Comparison of ENCODE assay signal across 8 mouse cellular contexts in the genomic region with DNA sequence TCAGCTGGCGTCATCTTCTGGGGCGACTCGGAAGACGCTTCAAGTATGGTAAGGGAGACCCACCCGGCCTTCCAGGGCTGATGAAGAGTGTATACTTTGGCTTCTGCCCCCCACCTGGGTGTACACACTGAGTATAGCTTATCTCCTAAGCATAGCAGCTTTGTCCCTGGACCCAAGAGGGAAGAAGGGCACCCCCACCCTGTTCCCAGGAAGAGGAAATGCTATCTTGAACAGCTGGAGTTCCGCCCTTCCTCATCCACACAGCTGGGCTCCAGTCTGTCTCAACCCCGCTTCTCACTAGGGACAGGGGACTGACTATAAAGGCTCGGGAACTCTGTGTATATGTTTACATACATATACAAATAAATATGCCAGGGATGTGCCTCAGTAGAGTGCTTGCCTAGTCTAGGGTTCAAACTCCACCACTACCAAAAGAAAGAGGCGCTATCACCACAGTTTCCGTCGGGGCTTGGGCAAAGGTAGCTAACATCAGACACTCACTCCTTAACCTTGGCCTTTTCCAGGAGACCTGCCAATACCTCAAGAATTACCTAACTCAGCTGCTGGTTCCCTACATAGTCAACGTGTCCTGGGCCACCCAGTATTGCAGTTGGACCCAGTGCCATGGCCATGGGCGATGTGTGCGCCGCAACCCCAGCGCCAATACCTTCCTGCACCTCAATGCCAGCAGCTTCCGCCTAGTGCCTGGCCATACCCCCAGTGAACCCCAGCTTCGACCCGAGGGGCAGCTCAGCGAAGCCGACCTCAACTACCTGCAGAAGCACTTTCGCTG. TPM values are rescaled to one million over a fixed set of nuclear protein-coding genes. Genes with fewer than 3 reads are reported as not detected.
DNase-seq lines count a peak whose midpoint lies in the region; ATAC-seq lines count a peak whose summit lies in the region.

No protein-coding gene starts in this region.

- H3K4me2 ChIP-seq in kidney, embryonic 14.5 days (replicated peaks; ENCODE audit: low read depth, low read length) = no peak overlapping the region; the same call in 1 of the 2 replicates
- H3K4me2 ChIP-seq in neural tube, embryonic 13.5 days = peak overlapping the region; percentile 96

- intact Hi-C loops in left cerebral cortex, postnatal 10 days (cut with DNase I) = no loop called here

- no peak for ATAC-seq in kidney, embryonic 14.5 days (ENCODE audit: low FRiP score, low TSS enrichment)
- ATAC-seq in neural tube, embryonic 13.5 days (ENCODE audit: low read depth) = no peak

- peak; percentile 60 for DNase-seq in kidney, adult 11 months
- peak; percentile 94 for DNase-seq in fat pad, adult 2 months (ENCODE audit: extremely low read depth, low read depth, low spot score)
- peak; percentile 76 for DNase-seq in liver
- DNase-seq in left cerebral cortex, postnatal 10 days (ENCODE audit: extremely low spot score in 1 of 2, low spot score in 2 of 2) = no peak
- no peak for DNase-seq in cerebellum, adult 9-10 months
- no peak for DNase-seq in cerebellum, adult 11 months

- peaks cover 32% of the 10 kb centered on the region for H3K4me1 ChIP-seq in kidney, embryonic 14.5 days (ENCODE audit: control insufficient read depth, insufficient read depth, low read length)
- peaks cover 60% of the 10 kb centered on the region for H3K4me1 ChIP-seq in neural tube, embryonic 13.5 days (replicated peaks)

- H3K27ac ChIP-seq in kidney, embryonic 14.5 days (ENCODE audit: low read depth, low read length) = no peak overlapping the region
- no peak overlapping the region for H3K27ac ChIP-seq in neural tube, embryonic 13.5 days (replicated peaks)

- H3K9me3 ChIP-seq in kidney, embryonic 14.5 days (ENCODE audit: control insufficient read depth, low read length) = no peaks in the 10 kb centered on the region
- H3K9me3 ChIP-seq in neural tube, embryonic 13.5 days = no peaks in the 10 kb centered on the region

- H3K4me3 ChIP-seq in kidney, embryonic 14.5 days (ENCODE audit: low read length) = no peak overlapping the region
- peak overlapping the region; percentile 85; the same call in 1 of the 2 replicates for H3K4me3 ChIP-seq in neural tube, embryonic 13.5 days

- H3K36me3 ChIP-seq in kidney, embryonic 14.5 days (ENCODE audit: control insufficient read depth, insufficient read depth, low read length) = peaks cover 37% of the 10 kb centered on the region
- H3K36me3 ChIP-seq in neural tube, embryonic 13.5 days = peaks cover 48% of the 10 kb centered on the region

- H3K27me3 ChIP-seq in kidney, embryonic 14.5 days (ENCODE audit: control insufficient read depth, insufficient read depth, low read length) = no peaks in the 10 kb centered on the region
- no peaks in the 10 kb centered on the region for H3K27me3 ChIP-seq in neural tube, embryonic 13.5 days

- no peak overlapping the region for H3K9ac ChIP-seq in kidney, embryonic 14.5 days (ENCODE audit: low read depth, low read length)
- peak overlapping the region; percentile 92 for H3K9ac ChIP-seq in neural tube, embryonic 13.5 days

- 92% methylated on average over 22 of the region's 22 CpGs for WGBS in kidney, embryonic 14.5 days
- 93% methylated on average over 22 of the region's 22 CpGs for WGBS in neural tube, embryonic 13.5 days

RNA-seq across cellular contexts. Expression of a gene that starts 4.0 kb away (rescaled TPM):
- polyA plus RNA-seq in kidney, embryonic 14.5 days (2014; fragmentation: Nextera tagmentation; extraction: Ambion mirVana) = 135 and 136 TPM in 2 replicates
- polyA plus RNA-seq in neural tube, embryonic 13.5 days (2015; fragmentation: Nextera tagmentation; extraction: Ambion mirVana) = 76.8 and 77.5 TPM in 2 replicates
- total RNA-seq in left cerebral cortex, postnatal 10 days (2021) = 10 to 100 TPM; 13.2 to 20.1 TPM

RNA-seq across cellular contexts. Expression of a gene that starts 5.0 kb away (rescaled TPM):
- polyA plus RNA-seq in kidney, embryonic 14.5 days (2014; fragmentation: Nextera tagmentation; extraction: Ambion mirVana) = 6.8 and 7.3 TPM in 2 replicates
- 8.2 and 8.5 TPM in 2 replicates for polyA plus RNA-seq in neural tube, embryonic 13.5 days (2015; fragmentation: Nextera tagmentation; extraction: Ambion mirVana)
- total RNA-seq in left cerebral cortex, postnatal 10 days (2021) = 1 to 10 TPM; 3.1 to 4.3 TPM

RNA-seq across cellular contexts. Expression of a gene that starts 7.0 kb away (rescaled TPM):
- polyA plus RNA-seq in kidney, embryonic 14.5 days (2014; fragmentation: Nextera tagmentation; extraction: Ambion mirVana) = 16.0 and 18.4 TPM in 2 replicates
- 15.9 and 19.0 TPM in 2 replicates for polyA plus RNA-seq in neural tube, embryonic 13.5 days (2015; fragmentation: Nextera tagmentation; extraction: Ambion mirVana)
- 1 to 10 TPM; 9.3 to 9.8 TPM for total RNA-seq in left cerebral cortex, postnatal 10 days (2021)

RNA-seq across cellular contexts. Expression of a gene that starts 8.7 kb away (rescaled TPM):
- 39.0 and 45.9 TPM in 2 replicates for polyA plus RNA-seq in kidney, embryonic 14.5 days (2014; fragmentation: Nextera tagmentation; extraction: Ambion mirVana)
- 95.3 and 114 TPM in 2 replicates for polyA plus RNA-seq in neural tube, embryonic 13.5 days (2015; fragmentation: Nextera tagmentation; extraction: Ambion mirVana)
- 10 to 100 TPM; 71.6 to 76.6 TPM for total RNA-seq in left cerebral cortex, postnatal 10 days (2021)

RNA-seq across cellular contexts. Expression of a gene that starts 8.9 kb away (rescaled TPM):
- 0.84 and 1.5 TPM in 2 replicates for polyA plus RNA-seq in kidney, embryonic 14.5 days (2014; fragmentation: Nextera tagmentation; extraction: Ambion mirVana)
- polyA plus RNA-seq in neural tube, embryonic 13.5 days (2015; fragmentation: Nextera tagmentation; extraction: Ambion mirVana) = 1.9 and 2.0 TPM in 2 replicates
- total RNA-seq in left cerebral cortex, postnatal 10 days (2021) = 1 to 10 TPM in 1 of 2 experiments, under 1 TPM in 1; 0.99 to 1.4 TPM

Comparison
In these comparisons a context has a peak if more than half of its experiments do, and no peak if none do; other contexts are left out.
1. DNase-seq: peak in kidney, adult 11 months (single experiment), fat pad, adult 2 months (single experiment) and liver (single experiment); none in left cerebral cortex, postnatal 10 days (0 of 2), cerebellum, adult 9-10 months (single experiment) and cerebellum, adult 11 months (single experiment).